Mouse (Mus musculus) yolk sac, embryonic 10.5 days (tissue): ENCODE data around the gene Cacng3.

ENCODE experiments used
- DNase-seq: peaks from one replicate; pipeline ENCODE4 v3.0.0-alpha.2; 2017; ENCODE audit warnings: low spot score

Gene Cacng3

DNA sequence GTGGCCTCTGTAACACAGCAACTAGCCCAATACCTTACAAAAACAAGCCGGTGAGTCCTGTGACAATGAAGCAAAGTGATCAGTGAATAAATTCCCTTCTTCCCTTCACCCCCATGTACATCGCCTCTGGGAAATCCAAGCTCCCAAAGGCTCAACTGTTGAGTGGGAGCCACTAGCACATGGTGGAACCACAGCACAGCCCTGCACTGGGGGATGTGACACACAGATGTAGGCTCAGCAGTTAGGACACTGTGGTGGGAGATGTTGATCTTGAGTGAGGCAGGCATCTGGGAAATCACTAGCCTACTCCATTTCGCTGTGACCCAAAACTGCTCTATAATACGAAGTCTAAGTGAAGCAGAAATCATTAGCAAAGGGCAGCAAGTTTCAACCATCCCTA, 48.2 kb downstream of the Cacng3 start:
- no peak for DNase-seq

DNA sequence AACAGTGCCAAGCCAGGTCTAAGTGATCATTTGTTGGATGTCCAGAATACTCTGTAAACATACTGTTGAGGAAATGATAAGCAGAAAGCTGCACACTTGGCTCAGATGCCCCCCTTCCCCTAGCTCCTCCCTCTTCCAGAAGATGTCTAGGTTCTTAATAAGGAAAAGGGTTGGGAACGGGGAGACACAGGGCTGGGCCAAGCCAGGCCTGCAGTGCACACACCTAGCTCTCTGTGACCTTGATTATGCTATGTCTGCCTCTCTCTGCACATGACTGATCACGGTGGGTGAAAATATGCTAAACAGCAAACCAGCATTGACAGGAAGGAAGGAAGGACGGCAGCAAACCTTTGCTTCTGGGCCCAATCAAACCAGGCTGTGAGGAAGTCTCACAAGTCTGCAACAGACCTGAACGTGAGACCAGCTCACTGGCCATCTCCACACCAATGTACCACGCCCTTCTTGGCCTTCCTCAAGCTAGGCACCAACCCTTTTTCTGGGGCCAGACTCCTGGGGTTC, 53.1 kb downstream of the Cacng3 start:
- DNase-seq: no peak

DNA sequence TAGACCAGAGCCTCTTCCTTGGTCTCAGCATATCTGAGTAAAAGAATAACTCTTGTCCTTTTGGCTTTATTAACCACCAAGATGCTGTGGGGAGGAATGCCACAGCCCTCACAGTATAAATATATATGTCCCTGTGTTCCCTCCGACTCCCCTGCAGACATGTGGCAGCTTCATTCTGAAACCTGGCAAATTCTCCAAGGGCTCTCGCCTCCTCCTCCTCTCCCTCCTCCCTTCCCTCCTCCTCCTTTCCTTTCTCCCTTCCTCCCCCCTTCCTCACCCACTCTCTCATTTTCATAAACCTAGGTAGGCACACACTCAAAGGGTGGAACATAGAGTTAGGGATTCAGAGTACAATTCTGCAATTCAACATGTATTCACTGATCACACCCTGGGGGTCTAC, 56.1 kb downstream of the Cacng3 start:
- DNase-seq: no peak

DNA sequence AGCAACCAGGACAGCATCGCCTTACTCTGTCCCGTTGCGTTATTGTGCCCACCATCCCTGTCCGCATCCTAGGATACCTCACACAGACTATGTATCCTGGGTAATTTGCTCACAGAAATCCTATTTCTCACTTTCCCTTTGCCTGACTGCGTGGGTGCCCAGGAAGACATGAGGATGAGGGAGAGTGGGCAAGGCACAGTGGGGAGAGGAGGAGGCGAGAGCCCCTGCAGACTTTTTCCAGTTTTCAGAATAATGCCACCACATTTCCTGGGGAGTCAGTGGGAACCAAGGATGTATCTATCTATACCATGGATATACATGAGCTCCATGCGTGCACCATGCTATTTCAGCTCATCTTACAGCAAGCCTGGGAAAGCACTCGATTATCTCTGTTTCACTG, 57.9 kb downstream of the Cacng3 start:
- no peak for DNase-seq

DNA sequence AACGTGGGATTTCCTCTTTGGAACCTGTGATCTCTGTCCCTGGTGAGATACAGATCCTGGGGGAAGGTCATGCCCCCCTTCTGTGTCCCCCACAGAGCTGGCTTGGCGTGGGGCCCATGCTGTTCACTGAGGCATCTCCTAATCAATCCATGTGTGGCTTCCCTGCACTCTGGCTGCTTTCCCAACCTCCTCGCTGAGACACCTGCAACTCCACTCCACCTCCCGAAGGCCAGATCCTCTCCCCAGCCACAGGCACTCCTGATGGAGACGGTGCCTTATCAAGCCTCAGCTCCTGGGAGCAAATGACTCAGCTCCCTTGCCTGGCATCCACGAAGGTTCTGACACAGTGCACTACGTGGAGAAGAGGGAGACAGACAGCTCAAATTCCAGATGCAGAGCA, 58.6 kb downstream of the Cacng3 start:
- DNase-seq: no peak

DNA sequence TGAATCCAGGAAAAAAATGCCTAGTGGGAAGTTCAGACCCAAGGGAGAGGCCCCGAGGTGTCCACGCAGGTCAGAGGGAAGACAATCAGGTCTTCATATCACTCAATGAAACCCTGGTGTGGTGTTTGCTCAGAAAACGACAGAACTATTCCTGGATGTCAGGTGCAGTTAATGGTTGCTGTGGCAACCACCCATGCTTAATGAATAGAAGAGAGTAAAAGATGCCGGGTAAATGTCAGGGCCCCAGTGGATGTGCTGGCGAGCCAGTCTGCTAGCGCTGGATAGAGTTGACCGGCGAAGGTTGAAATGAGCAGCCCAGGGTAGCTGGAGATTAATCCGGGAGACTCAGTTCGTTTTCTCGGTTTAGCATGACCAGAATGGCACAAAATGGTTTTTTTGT, 65.0 kb downstream of the Cacng3 start:
- DNase-seq: no peak

DNA sequence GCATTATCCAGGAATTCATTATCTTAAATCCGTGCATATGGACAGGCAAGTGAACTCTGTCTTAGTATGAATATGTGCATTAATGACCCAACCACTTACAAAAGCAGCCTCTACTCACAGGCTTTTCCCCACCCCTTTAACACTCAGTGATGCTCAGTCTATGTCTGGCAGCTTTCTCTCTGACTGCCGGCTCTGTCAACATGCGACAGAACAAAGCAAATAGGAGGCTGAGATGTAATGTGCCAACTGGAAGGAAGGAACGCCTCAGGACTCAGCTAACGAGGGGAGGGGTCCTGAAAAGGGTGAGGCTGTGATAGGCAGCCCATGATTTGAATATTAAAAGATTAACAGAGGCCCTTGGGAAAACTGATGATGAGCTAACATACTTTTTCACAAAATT, 68.2 kb downstream of the Cacng3 start:
- no peak for DNase-seq

DNA sequence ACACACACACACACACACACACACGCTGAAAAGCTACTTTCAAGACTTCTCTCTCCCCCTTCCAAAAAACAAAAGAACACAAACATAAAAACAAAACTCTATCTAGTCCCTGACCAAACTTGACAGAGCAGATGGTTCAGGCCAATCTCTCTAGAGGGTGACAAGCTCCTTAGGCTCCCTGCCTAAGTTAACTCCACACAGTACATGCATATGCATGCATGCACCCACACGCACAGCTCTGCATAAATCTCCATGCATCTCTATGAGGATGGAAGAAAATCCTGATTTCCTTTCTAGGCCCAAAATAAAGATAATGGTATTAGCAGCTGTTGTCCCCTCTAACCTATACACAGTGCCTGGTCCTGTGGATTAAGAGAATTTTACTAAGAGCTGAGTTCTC, 70.4 kb downstream of the Cacng3 start:
- no peak for DNase-seq

DNA sequence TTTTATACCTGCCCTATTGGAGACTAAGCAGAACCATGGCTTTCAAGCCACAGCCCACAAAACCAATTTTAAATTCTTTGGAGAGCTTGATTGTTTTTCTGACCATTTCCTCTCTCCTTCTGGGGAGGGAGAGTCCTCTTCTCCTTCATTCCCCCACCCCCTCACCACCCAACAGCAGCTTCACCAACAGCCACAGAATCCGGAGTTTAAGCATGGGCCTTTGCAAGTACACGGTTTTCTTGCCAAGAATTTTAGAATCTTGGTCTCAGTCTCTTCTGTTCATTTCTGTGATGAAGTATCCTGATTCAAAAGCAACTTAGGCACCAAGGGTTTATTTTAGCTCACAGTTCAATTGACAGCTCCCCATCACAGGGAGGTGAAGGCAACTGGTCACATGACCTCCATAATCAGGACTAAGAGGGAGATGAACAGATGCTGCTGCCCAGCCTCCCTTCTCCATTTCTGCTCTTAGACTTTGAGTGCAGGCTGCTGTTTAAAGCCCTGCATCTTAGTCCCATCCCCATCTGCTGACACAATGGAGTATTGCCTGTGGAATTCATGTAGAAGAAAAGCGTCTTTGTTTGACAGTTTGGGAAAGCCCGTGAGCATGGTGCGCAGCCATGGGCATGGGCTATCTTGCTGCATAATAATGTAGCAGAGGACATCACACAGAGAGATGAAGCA, 85.8 kb downstream of the Cacng3 start:
- DNase-seq: no peak

DNA sequence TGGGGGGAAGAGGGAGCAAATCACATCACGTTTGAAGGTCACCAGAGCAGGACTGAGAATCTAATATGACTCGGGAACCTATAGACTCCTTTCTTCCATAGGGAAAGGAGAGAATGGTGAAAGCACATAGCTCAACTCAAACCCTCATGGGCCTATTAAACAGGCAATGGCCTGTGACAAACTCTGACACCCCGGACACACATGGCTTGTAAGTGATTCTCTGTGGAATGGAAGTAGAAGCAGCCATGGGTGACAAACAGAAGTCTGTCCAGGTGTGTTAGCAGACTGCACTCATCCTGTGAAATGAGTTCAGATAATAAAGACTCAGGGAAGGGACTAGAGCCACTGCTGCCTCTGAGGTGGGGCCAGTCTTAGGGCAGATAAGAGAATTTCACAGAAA, 88.4 kb downstream of the Cacng3 start:
- no peak for DNase-seq

DNA sequence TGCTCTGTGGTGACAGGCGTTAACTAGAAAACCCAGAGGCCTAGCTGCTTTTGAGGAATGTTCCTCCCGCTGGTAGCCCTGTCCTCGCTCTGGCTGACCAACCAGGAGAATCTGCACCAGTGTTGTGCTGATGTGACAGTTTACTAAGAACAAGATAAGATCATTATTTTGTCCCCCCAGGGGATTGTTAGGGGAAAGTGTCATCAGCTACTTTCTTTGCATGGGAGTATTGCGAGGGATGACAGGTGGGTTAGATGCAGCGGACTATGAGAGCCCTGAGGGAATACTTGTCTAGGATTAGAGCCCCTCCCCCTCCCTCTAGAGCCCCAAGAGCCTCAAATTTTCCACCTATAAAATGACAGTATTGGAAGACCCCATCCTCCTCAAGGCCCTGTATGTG, 94.2 kb downstream of the Cacng3 start:
- no peak for DNase-seq

DNA sequence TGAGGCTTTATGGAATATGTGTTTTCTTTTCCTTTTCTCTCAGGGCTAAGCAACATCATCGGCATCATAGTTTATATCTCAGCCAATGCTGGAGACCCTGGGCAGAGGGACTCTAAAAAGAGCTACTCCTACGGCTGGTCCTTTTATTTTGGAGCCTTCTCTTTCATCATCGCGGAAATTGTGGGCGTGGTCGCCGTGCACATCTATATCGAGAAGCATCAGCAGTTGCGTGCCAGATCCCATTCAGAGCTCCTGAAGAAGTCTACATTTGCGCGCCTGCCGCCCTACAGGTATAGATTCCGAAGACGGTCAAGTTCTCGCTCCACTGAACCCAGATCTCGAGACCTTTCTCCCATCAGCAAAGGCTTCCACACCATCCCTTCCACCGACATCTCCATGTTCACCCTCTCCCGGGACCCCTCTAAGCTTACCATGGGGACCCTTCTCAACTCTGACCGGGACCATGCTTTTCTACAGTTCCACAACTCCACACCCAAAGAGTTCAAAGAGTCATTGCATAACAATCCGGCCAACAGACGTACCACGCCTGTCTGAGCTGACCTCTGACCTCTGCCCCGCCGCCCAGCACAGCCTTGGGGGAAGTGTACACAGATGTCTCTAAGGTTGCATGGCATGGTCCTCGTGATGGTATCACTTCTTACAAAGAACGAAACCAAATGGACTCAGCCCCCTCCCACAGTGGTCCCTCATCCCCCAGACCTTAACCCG, 98.2 kb downstream of the Cacng3 start:
- DNase-seq: peak; percentile 2

DNA sequence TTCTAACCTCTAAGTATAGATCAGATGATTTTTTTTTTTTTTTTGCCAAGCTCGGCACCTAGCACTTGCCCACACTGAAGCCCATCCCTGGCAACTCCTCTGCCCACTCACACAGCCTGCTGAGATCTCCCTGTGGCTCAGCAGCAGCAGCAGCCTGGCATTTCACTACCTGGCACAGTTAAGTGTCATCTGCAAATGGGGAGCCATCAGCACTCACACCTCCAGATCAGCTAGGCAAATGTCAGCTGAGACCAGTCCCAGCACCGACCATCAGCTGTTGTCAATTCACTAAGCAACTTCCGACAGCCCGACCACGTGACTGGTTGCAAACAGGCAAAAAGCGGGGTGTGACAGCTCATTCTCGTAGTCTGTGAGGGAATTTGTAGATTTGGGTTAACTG, 109.3 kb downstream of the Cacng3 start:
- no peak for DNase-seq

DNA sequence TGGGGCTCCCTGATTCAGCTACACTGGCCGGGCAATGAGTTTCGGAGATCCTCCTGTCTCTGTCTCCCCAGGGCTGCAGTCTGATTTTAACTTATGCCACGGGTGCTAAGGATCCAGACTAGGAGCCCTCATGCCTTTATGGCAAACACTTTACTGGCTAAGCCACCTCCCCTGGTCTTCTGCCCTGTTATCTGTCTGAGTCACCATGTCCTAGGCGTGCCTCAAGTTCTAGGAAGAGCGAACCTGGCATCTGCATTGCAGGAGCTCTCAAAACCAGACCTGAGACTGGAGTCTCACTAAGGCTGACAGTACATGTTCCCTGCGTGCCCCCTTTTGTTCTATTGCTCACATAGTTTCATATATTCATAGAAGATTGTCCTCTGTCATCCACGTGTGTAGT, 119.6 kb downstream of the Cacng3 start:
- DNase-seq: no peak

DNA sequence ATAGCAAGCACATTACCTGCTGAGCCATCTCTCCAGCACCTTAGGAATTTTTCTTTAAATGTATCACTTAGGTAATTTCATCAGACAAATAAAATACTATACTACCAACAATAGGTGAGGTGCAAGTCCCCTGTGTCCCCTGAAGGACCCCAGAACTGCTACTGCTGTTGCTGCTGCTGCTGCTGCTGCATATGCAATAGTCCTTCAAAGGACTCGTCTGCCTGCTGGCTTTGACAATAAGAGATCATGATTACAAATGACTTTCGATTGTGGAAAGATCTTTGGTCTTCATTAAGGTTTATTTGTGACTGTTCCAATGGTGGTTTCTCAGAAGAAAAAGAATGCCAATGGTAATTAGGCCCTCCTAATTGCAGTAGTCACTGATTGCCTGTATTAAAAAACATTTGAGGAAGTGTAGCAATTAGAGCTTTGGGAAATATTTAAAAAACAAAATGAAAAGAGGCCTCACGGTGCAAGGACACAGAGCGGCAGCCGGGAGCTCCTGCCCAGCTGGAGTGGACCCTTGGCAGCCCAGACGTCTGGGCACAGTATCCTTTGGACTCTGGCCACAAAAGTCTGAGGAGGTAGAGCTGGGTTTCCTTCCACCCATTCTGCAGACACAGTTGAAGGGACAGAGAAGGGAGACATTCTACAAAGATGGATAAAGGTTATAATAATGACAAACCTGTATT, 123.5 kb downstream of the Cacng3 start:
- no peak for DNase-seq

DNA sequence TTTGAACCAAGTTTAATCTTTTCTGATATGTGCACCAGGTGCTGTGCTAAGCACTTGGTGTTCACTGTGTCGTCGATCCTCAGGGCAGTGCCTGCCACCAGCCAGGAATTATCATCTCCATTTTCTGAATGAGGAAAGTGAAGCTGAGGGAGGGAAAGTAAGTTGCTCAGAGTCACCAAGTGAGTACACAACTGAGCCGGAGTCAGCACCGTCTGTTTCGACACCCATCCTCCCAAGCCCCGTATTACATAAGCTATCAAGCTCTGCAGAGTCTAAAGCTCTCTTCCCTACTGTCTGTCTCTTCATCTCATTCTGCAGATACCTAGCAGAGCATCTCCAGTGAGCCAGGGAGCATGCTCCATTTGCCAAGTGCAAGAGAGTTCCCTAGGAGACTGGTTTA, 124.8 kb downstream of the Cacng3 start:
- no peak for DNase-seq

DNA sequence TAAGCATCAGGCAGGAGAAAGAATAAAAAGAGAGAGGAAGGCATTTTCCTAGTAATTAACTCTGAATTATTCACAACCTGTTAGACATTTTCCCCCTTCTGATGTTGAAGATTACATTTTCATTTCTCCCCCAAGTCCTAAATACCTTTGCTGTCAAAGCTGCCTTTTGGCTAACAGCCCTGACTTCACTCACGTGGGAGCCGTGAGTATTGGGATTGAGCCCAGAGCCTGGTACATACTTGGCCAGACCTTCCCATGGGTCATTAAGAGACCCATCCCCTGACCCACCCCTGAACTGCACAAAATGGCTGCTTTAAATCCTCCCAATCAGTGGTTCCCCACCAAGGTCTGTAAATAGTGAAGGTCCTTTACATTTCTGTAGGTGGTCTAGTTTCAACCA, 130.5 kb downstream of the Cacng3 start:
- DNase-seq: no peak

DNA sequence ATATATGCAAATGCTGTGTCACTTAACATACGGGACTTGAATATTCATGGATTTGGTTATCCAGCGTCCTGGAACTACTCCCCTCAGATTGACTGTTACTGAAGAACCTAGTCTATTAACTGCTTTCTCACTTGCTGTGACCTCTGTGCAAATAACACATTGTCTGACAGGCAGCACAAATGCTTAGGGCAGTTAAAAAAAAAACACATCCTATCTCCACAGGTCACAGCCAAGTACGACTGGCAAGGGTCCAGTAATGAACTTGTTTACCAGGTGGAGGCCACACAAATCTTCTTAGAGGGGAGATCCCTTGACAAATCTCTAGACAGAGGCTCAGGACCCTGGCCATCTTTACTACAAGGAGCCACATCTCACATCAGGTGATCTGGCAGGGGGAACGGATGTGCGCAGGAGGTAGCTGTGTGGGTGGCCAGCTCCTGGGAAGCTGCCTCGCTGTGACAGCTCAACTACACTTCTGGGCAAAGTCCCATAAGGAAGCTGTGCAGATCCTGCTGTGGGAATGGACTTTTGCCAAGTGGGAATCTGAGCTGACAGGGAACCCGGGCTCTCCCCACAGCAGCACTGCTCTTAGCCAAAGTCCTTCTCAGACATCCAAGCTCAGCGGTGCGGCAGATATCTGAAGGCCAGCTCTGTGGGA, 133.7 kb downstream of the Cacng3 start:
- no peak for DNase-seq

DNA sequence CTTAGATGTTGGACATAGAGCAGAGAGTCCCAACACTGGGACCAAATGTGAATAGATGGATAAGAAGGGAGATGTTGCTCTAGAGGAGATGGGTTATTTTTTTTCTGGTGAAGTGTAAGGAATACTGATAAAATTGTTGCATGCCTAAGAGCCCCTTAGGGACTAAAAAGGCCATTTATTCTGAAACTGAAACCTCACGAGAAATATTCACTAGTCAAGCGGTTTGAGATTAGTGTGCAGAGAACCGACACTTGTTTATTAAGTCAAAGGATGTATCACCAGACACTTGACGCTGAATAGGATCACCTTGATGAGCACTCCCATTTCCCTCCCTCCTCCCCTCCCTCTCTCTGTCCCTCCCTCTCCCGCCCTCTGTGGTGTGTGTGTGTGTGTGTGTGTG, 136.2 kb downstream of the Cacng3 start:
- DNase-seq: no peak

DNA sequence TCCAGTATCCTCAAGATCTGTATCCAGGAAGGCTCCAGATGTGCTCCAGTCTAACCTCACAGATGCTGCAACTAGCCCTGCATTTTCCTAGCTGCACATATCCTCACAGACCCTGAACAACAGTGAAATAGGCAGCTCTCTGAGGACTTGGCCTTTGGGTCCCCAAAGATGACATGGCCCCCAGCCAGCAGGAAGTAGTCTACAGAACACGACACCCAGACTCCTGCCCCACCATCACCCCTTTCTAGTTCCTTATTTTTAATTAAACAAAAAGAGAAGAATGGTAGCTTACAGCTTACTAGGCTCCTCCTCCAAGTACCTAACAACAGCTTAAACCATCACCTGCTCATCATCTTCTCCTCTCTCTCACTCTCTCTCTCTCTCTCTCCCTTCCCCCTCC, 143.4 kb downstream of the Cacng3 start:
- DNase-seq: no peak

DNA sequence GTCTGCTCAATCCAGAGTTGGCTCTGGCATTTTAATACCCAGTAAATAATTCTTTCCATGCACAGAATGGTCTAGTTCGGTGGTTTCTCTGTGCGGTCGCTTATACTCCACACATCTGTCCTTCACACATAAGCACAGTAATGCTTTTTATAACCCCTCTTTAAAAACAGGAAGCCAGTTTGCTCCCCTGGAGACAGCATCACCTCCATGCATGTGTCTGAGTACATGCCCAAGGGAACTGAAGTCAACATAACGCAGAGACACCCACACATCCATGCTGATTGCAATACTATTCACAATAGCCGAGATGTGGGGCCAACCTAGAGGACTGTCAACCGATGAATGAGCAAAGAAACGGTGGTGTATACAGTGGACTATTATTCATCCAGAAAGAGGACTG, 147.3 kb downstream of the Cacng3 start:
- no peak for DNase-seq
